Mouse (Mus musculus): Measurements from ENCODE around the gene Cel.

DNA sequence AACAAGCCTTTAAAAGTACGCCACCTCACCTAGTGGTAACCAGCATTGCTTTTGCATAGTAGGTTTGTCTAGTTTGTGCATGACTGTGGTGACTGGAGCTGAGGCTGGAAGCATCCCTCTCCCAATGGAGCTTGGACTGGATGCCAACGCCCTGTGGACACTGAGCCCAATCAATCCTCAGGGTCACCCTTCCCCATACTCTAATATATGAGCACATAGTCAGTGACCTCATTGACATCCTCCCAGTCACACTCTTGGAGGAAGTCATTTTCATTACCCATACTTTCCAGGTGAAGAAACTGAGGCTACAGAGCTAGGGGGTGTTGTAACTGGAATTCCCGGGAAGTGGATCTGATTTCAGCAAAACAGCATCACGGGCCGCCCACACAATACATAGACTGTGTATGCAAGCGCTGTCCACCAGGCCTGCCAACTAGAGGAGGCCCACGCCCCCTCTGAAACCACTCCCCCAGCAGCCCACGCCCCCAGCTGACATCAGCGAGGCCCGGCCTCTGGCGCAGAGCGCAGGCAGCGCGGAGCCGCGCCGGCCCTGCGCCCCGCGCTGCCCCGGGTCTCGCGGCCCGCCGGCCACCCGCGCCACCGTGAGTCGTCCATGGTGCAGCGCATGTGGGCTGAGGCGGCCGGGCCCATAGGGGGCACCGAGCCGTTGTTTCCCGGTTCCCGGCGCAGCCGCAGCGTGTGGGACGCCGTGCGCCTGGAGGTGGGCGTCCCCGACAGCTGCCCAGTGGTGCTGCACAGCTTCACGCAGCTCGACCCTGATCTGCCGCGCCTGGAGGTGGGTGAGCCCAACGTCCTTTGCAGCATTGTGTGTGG lies 30.0 kb downstream of the Cel start:
- TF ChIP-seq POLR2A (IDR thresholded peaks at IDR 0.05; ENCODE audit: control insufficient read depth, extremely low read depth, insufficient read depth, low read length, poor library complexity) (0 out of 2 replicates have a peak, but pooled peaks have one; percentile 27), CTCF (IDR thresholded peaks at IDR 0.05; ENCODE audit: borderline replicate concordance, control insufficient read depth, extremely low read depth, insufficient read depth, low read length, poor library complexity) (peak; percentile 10; the same call in 1 of the 2 replicates)
